Mouse (Mus musculus): Measurements from ENCODE around the gene Cntn1.

DNA sequence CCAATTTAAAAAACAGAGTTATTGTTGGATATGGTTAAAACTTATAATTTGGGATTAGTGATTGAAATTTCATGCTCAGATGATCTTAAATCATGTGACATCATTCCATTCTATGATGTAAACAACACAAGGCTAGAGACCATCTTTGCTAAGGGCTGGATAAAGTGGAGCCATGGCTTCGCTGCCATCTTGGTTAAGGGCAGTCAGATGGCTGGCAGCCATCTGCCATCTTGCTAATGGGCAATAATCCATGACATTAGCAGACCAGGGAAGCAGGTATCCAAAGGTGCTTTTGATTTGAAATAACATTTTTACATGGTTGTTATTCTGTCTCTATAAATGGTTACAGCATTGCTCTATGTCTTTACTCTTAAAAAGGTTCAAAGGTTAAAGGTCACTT lies 16.9 kb upstream of the Cntn1 start:
- TF ChIP-seq CTCF (IDR thresholded peaks at IDR 0.05; ENCODE audit: control insufficient read depth, insufficient read depth, insufficient replicate concordance, low read depth, low read length) (no peak), POLR2A (IDR thresholded peaks at IDR 0.05; ENCODE audit: control insufficient read depth, low read depth, low read length) (no peak)
